Mouse (Mus musculus): ENCODE data around the gene Myh6. TPM values are rescaled to one million over a fixed set of nuclear protein-coding genes. Genes with fewer than 3 reads are reported as not detected.
A peak's percentile ranks its signal among the peaks of the same experiment; 100 is the strongest.

Gene Myh6
- polyA plus RNA-seq, 1 experiment from 2014 or later, result 1.7 TPM

DNA sequence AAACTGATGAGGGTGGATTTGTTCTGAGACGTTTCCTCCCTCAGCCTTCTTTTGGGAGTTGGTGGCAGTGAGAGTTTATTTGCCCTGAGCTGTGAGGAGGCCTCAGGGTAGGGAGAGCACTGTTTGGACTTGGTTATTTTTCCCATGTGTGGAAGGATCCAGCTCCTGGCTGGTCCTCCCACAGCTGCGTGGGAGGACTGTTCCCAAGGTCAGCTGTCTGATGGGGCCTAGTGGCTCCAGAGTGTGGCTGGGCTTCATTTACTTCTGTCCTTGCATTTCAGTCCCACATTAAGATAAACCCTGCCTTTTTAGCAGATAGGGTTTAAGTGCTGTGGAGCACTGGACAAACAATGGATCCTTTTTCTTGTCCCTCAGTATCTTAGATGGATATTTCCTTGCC lies 69.3 kb downstream of the Myh6 start:
- no peaks in the 10 kb centered on the region for H3K9me3 ChIP-seq (ENCODE audit: control insufficient read depth, low read length)
- no peaks in the 10 kb centered on the region for H3K27me3 ChIP-seq (ENCODE audit: control insufficient read depth, insufficient read depth, low read length)
- H3K27ac ChIP-seq (ENCODE audit: low read depth, low read length), result no peak overlapping the region
- no peak overlapping the region for H3K4me2 ChIP-seq (ENCODE audit: low read depth, low read length)
- WGBS, result 71% methylated on average over 2 of the region's 2 CpGs
- 0 out of 2 replicates have a peak, but pooled peaks cover 9% of the 10 kb centered on the region for H3K4me1 ChIP-seq (ENCODE audit: control insufficient read depth, insufficient read depth, low read length)
- H3K9ac ChIP-seq (replicated peaks; ENCODE audit: low read depth, low read length), result no peak overlapping the region; the same call in 1 of the 2 replicates
- H3K36me3 ChIP-seq (ENCODE audit: control insufficient read depth, insufficient read depth, low read length), result peaks cover 31% of the 10 kb centered on the region
- H3K4me3 ChIP-seq (ENCODE audit: low read depth, low read length), result no peak overlapping the region
- ATAC-seq (ENCODE audit: low read depth), result no peak

DNA sequence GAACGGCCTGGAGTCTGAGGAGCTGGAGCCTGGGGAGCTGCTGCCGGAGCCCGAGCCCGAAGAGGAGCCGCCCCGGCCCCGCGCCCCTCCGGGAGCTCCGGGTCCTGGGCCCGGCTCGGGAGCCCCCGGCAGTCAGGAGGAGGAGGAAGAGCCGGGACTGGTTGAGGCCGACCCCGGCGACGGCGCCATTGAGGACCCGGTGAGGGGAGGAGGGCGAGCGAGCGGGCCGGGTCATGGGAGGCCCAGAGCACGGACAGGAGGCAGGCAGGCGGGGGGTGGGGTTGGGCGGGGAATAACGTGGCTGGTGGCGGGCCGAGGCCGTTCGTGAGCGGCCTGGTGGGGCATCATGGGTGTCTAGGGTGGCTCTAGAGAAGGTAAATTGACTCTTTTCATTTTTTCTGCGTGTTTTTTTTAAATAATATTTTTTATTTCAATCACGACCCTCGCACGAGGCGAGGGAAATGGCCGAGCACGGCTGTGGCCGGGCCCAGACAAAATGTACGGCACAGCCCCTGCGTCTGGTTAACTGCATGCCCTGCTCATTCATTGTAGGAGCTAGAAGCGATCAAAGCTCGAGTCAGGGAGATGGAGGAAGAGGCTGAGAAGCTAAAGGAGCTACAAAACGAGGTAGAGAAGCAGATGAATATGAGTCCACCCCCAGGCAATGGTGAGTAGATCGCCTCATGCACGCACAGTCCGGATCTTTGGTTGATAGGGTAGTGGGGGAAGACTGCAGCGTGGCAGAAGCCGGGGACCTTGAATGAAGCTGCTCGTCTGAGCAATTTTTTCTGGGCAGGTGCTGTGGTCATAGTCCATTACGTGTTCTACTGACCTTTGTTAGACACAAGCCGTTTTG lies 72.2 kb downstream of the Myh6 start:
- WGBS, result under 1% methylated on average over 51 of the region's 54 CpGs
- Histone ChIP-seq H3K27me3 (ENCODE audit: control insufficient read depth, insufficient read depth, low read length) (no peaks in the 10 kb centered on the region), H3K36me3 (ENCODE audit: control insufficient read depth, insufficient read depth, low read length) (peaks cover 31% of the 10 kb centered on the region), H3K27ac (ENCODE audit: low read depth, low read length) (peak overlapping the region; percentile 98), H3K9me3 (ENCODE audit: control insufficient read depth, low read length) (no peaks in the 10 kb centered on the region), H3K4me1 (ENCODE audit: control insufficient read depth, insufficient read depth, low read length) (0 out of 2 replicates have a peak, but pooled peaks cover 9% of the 10 kb centered on the region), H3K9ac (replicated peaks; ENCODE audit: low read depth, low read length) (peak overlapping the region; percentile 99), H3K4me3 (ENCODE audit: low read depth, low read length) (peak overlapping the region; percentile 97), H3K4me2 (ENCODE audit: low read depth, low read length) (peak overlapping the region; percentile 85)
- peak; percentile 52 for ATAC-seq (ENCODE audit: low read depth)

GRCm38 (mm10) chr14:54893651-54894181 lies 73.0 kb downstream of the Myh6 start:
- Histone ChIP-seq H3K27ac (ENCODE audit: low read depth, low read length) (peak overlapping the region; percentile 98), H3K9me3 (ENCODE audit: control insufficient read depth, low read length) (no peaks in the 10 kb centered on the region), H3K27me3 (ENCODE audit: control insufficient read depth, insufficient read depth, low read length) (no peaks in the 10 kb centered on the region), H3K36me3 (ENCODE audit: control insufficient read depth, insufficient read depth, low read length) (peaks cover 31% of the 10 kb centered on the region), H3K4me1 (ENCODE audit: control insufficient read depth, insufficient read depth, low read length) (0 out of 2 replicates have a peak, but pooled peaks cover 9% of the 10 kb centered on the region), H3K9ac (replicated peaks; ENCODE audit: low read depth, low read length) (peak overlapping the region; percentile 99), H3K4me2 (ENCODE audit: low read depth, low read length) (peak overlapping the region; percentile 43), H3K4me3 (ENCODE audit: low read depth, low read length) (peak overlapping the region; percentile 97)
- peak; percentile 98 for ATAC-seq (ENCODE audit: low read depth)
- under 1% methylated on average over 38 of the region's 38 CpGs for WGBS

GRCm38 (mm10) chr14:54892200-54892599 lies 74.5 kb downstream of the Myh6 start, which contains the start of gene Pabpn1:
Gene Pabpn1, plus strand, starts transcription at chr14:54892500.
- peak within 1 kb of the TSS; percentile 82 for H3K27ac ChIP-seq (ENCODE audit: low read depth, low read length)
- H3K9ac ChIP-seq (replicated peaks; ENCODE audit: low read depth, low read length), result no peak within 1 kb of the TSS; the same call in 1 of the 2 replicates
- H3K4me3 ChIP-seq (ENCODE audit: low read depth, low read length), result peak within 1 kb of the TSS; percentile 97
- H3K4me2 ChIP-seq (ENCODE audit: low read depth, low read length), result peak within 1 kb of the TSS; percentile 43
- H3K9me3 ChIP-seq (ENCODE audit: control insufficient read depth, low read length), result no peaks in the 10 kb centered on the region
- 0 out of 2 replicates have a peak, but pooled peaks cover 9% of the 10 kb centered on the region for H3K4me1 ChIP-seq (ENCODE audit: control insufficient read depth, insufficient read depth, low read length)
- peaks cover 17% of the 10 kb centered on the region for H3K36me3 ChIP-seq (ENCODE audit: control insufficient read depth, insufficient read depth, low read length)
- H3K27me3 ChIP-seq (ENCODE audit: control insufficient read depth, insufficient read depth, low read length), result no peaks in the 10 kb centered on the region
- WGBS, result 96% methylated on average over 3 of the region's 3 CpGs
- ATAC-seq (ENCODE audit: low read depth), result no peak

MicroRNAs within 50 kb of the gene (microRNA counts, 519-probe panel; counts per million panel counts)
- 2,269 counts per million, percentile 7 among the panel's probes with 10 or more counts for microRNA mmu-miR-208a
- microRNA mmu-miR-208b, result not detected

Small RNA genes lying within 50 kb of the gene (microRNA-seq; reads per million reads assigned to microRNA genes)
- gene Mir208a, result not detected
- 2.0 reads per million for gene Mir208b

Other genes starting within 250 kb of the Myh6 start
- 7.3 and 8.5 TPM in 2 replicates for gene Slc7a8, start 185.0 kb downstream of the Myh6 start, polyA plus RNA-seq (2014; fragmentation: Nextera tagmentation; extraction: Ambion mirVana)
- gene Rnf212b, start 152.8 kb downstream of the Myh6 start, polyA plus RNA-seq (2014; fragmentation: Nextera tagmentation; extraction: Ambion mirVana), result not detected in 2 replicates
- 10.0 and 11.7 TPM in 2 replicates for gene Homez, start 96.0 kb downstream of the Myh6 start, polyA plus RNA-seq (2014; fragmentation: Nextera tagmentation; extraction: Ambion mirVana)
- 3.8 and 7.2 TPM in 2 replicates for gene Ppp1r3e, start 89.4 kb downstream of the Myh6 start, polyA plus RNA-seq (2014; fragmentation: Nextera tagmentation; extraction: Ambion mirVana)
- gene Bcl2l2, start 83.5 kb downstream of the Myh6 start, polyA plus RNA-seq (2014; fragmentation: Nextera tagmentation; extraction: Ambion mirVana), result 4.8 and 5.3 TPM in 2 replicates
- gene Gm20521, start 83.5 kb downstream of the Myh6 start, polyA plus RNA-seq (2014; fragmentation: Nextera tagmentation; extraction: Ambion mirVana), result not detected in 2 replicates
- gene Pabpn1, start 74.4 kb downstream of the Myh6 start, polyA plus RNA-seq (2014; fragmentation: Nextera tagmentation; extraction: Ambion mirVana), result 149 and 176 TPM in 2 replicates
- gene Slc22a17, start 53.8 kb downstream of the Myh6 start, polyA plus RNA-seq (2014; fragmentation: Nextera tagmentation; extraction: Ambion mirVana), result 121 and 122 TPM in 2 replicates
- gene Efs, start 40.8 kb downstream of the Myh6 start, polyA plus RNA-seq (2014; fragmentation: Nextera tagmentation; extraction: Ambion mirVana), result 9.9 and 13.5 TPM in 2 replicates
- gene Il25, start 34.2 kb downstream of the Myh6 start, polyA plus RNA-seq (2014; fragmentation: Nextera tagmentation; extraction: Ambion mirVana), result 0.39 and 0.76 TPM in 2 replicates
- gene Cmtm5, start 30.7 kb downstream of the Myh6 start, polyA plus RNA-seq (2014; fragmentation: Nextera tagmentation; extraction: Ambion mirVana), result 10.4 and 17.5 TPM in 2 replicates
- not detected in 2 replicates for gene Gm17428, start 10.0 kb upstream of the Myh6 start, polyA plus RNA-seq (2014; fragmentation: Nextera tagmentation; extraction: Ambion mirVana)
- 4.5 and 4.8 TPM in 2 replicates for gene Myh7, start 27.7 kb upstream of the Myh6 start, polyA plus RNA-seq (2014; fragmentation: Nextera tagmentation; extraction: Ambion mirVana)
- gene Ngdn, start 48.5 kb upstream of the Myh6 start, polyA plus RNA-seq (2014; fragmentation: Nextera tagmentation; extraction: Ambion mirVana), result 44.9 and 50.9 TPM in 2 replicates
- gene Zfhx2, start 125.4 kb upstream of the Myh6 start, polyA plus RNA-seq (2014; fragmentation: Nextera tagmentation; extraction: Ambion mirVana), result 23.9 and 27.3 TPM in 2 replicates
- 29.3 and 32.0 TPM in 2 replicates for gene Thtpa, start 127.9 kb upstream of the Myh6 start, polyA plus RNA-seq (2014; fragmentation: Nextera tagmentation; extraction: Ambion mirVana)
- gene Ap1g2, start 139.7 kb upstream of the Myh6 start, polyA plus RNA-seq (2014; fragmentation: Nextera tagmentation; extraction: Ambion mirVana), result 5.4 and 7.0 TPM in 2 replicates
- gene Jph4, start 150.0 kb upstream of the Myh6 start, polyA plus RNA-seq (2014; fragmentation: Nextera tagmentation; extraction: Ambion mirVana), result 36.2 and 41.3 TPM in 2 replicates

All from neural tube, embryonic 14.5 days (tissue).